In genomic region chr5:142814161-142814651, GRCm38 (mm10) we compare ENCODE assay signal across 8 mouse cellular contexts. TPM values are rescaled to one million over a fixed set of nuclear protein-coding genes. Genes with fewer than 3 reads are reported as not detected.
A peak's percentile ranks its signal among the peaks of the same experiment; 100 is the strongest.
DNase-seq lines count a peak whose midpoint lies in the region; ATAC-seq and TF ChIP-seq lines count a peak whose summit lies in the region.

No protein-coding gene starts in this region.

- no peak for ATAC-seq in heart, embryonic 14.5 days (ENCODE audit: insufficient number of reproducible peaks, insufficient read depth, low FRiP score, low read depth)

- TF ChIP-seq POLR2A in cortical plate, adult 2 months (IDR thresholded peaks at IDR 0.05; ENCODE audit: extremely low read depth, insufficient read depth, low read length) = no peak

- H3K27me3 ChIP-seq in heart, embryonic 14.5 days (ENCODE audit: control insufficient read depth, insufficient read depth, low read length) = no peaks in the 10 kb centered on the region

- peak; percentile 58 for DNase-seq in cerebellum, adult 11 months
- DNase-seq in cerebellum, adult 9-10 months = no peak
- DNase-seq in B cell, adult 2 months = peak; percentile 17 to 41
- peak; percentile 72 for DNase-seq in kidney, postnatal 10 days
- peak; percentile 58 to 60 for DNase-seq in lung, postnatal 4 days
- peak; percentile 51 for DNase-seq in urinary bladder, postnatal 14 days (ENCODE audit: low spot score)

- H3K4me2 ChIP-seq in heart, embryonic 14.5 days (ENCODE audit: low read length) = peak overlapping the region; percentile 73

- H3K36me3 ChIP-seq in heart, embryonic 14.5 days (ENCODE audit: control insufficient read depth, insufficient read depth, low read length) = peaks cover 24% of the 10 kb centered on the region; the same call in 1 of the 2 replicates

- no peak for TF ChIP-seq CTCF in cortical plate, adult 2 months (IDR thresholded peaks at IDR 0.05; ENCODE audit: extremely low read depth, insufficient read depth, low read length)

- under 1% methylated on average over 21 of the region's 22 CpGs for whole genome bisulfite sequencing in heart, embryonic 14.5 days

- no peaks in the 10 kb centered on the region for H3K9me3 ChIP-seq in heart, embryonic 14.5 days (ENCODE audit: control insufficient read depth, low read length)

- peaks cover 11% of the 10 kb centered on the region for H3K4me1 ChIP-seq in cortical plate, adult 2 months (ENCODE audit: control insufficient read depth, insufficient read depth, low read length)
- peaks cover 25 to 34% of the 10 kb centered on the region in 2 experiments for H3K4me1 ChIP-seq in heart, embryonic 14.5 days (ENCODE audit: control insufficient read depth in 2 of 2, insufficient read depth in 2 of 2, low read length in 2 of 2)

- H3K9ac ChIP-seq in heart, embryonic 14.5 days (ENCODE audit: low read length) = peak overlapping the region; percentile 100

- peak overlapping the region; percentile 95 for H3K4me3 ChIP-seq in cortical plate, adult 2 months (ENCODE audit: insufficient read depth, low read length)
- peak overlapping the region; percentile 89 to 90 for H3K4me3 ChIP-seq in heart, embryonic 14.5 days (ENCODE audit: control insufficient read depth in 1 of 2, insufficient read depth in 1 of 2, low read depth in 1 of 2, low read length in 2 of 2)

- peak overlapping the region; percentile 79 for H3K27ac ChIP-seq in cortical plate, adult 2 months (ENCODE audit: insufficient read depth, low read length)
- H3K27ac ChIP-seq in heart, embryonic 14.5 days (replicated peaks in 1 of 2; ENCODE audit: control insufficient read depth in 1 of 2, insufficient read depth in 1 of 2, low read depth in 2 of 2, low read length in 2 of 2) = peak overlapping the region; percentile 89 to 100

RNA-seq across cellular contexts. Expression of gene Tnrc18, which starts 3.3 kb away (rescaled TPM):
- polyA plus RNA-seq in cortical plate, adult 2 months (2012; rRNA removed) = 29.6 and 31.7 TPM in 2 replicates
- polyA plus RNA-seq in heart, embryonic 14.5 days (2014; fragmentation: Nextera tagmentation; extraction: Ambion mirVana) = 28.1 and 31.0 TPM in 2 replicates
